Mouse (Mus musculus) midbrain, embryonic 14.5 days (tissue): Measurements from ENCODE around the gene Olfr1362. TPM values are rescaled to one million over a fixed set of nuclear protein-coding genes. Genes with fewer than 3 reads are reported as not detected.

Source experiments
- ATAC-seq: fragments of 200-750 bp; cut with Nextera tagmentation; 2 replicates; pipeline ENCODE4 v1.8.0; 2017; ENCODE audit warnings: moderate number of reproducible peaks, moderate library complexity; ENCODE audit not compliant: low FRiP score, low TSS enrichment
- DNase-seq: peaks from one replicate; pipeline ENCODE4 v3.0.0-alpha.2; 2015
- H3K27ac ChIP-seq: fragments of 300-500 bp; sonication (generic); replicated peaks from 2 replicates; pipeline ENCODE4 v1.5.1; 2014; ENCODE audit warnings: mild to moderate bottlenecking, low read depth, low read length, moderate library complexity
- H3K27me3 ChIP-seq: fragments of 300-500 bp; sonication (generic); 2 replicates; pipeline ENCODE4 v1.6.1; 2014; ENCODE audit warnings: low read length, control low read depth, mixed read lengths; ENCODE audit not compliant: control insufficient read depth, insufficient read depth
- H3K36me3 ChIP-seq: fragments of 300-500 bp; sonication (generic); 2 replicates; pipeline ENCODE4 v1.6.1; 2014; ENCODE audit warnings: low read length, control low read depth; ENCODE audit not compliant: control insufficient read depth, insufficient read depth
- H3K4me1 ChIP-seq: fragments of 300-500 bp; sonication (generic); 2 replicates; pipeline ENCODE4 v1.6.1; 2014; ENCODE audit warnings: mild to moderate bottlenecking, antibody characterized with exemption, low read length, control low read depth; ENCODE audit not compliant: control insufficient read depth, insufficient read depth
- H3K4me2 ChIP-seq: fragments of 300-500 bp; sonication (generic); 2 replicates; pipeline ENCODE4 v1.6.1; 2014; ENCODE audit warnings: mild to moderate bottlenecking, low read length, moderate library complexity
- H3K4me3 ChIP-seq: fragments of 300-500 bp; sonication (generic); replicated peaks from 2 replicates; pipeline ENCODE4 v1.5.1; 2014; ENCODE audit warnings: low read depth, low read length
- H3K9ac ChIP-seq: fragments of 300-500 bp; sonication (generic); replicated peaks from 2 replicates; pipeline ENCODE4 v1.6.1; 2014; ENCODE audit warnings: mild to moderate bottlenecking, low read length, moderate library complexity
- H3K9me3 ChIP-seq: fragments of 300-500 bp; sonication (generic); 2 replicates; pipeline ENCODE4 v1.6.1; 2016; ENCODE audit warnings: low read length, control low read depth, mixed read lengths; ENCODE audit not compliant: control insufficient read depth
- WGBS: fragments of 180-500 bp; shearing (Covaris S2); extraction: QIAGEN DNeasy Blood & Tissue Kit; methylation state at CpG from one replicate; pipeline ENCODE4 v1.1.7; 2014; 5-methylcytosine and 5-hydroxymethylcytosine counted together
- polyA plus RNA-seq: library from polyadenylated mRNA; unstranded; fragments of >200 nt; fragmentation: Nextera tagmentation; extraction: Ambion mirVana; gene quantifications from 2 replicates; pipeline ENCODE4 v1.2.1, GENCODE M21; 2014

Olfr1362 gene
- not detected in 2 replicates for polyA plus RNA-seq

DNA sequence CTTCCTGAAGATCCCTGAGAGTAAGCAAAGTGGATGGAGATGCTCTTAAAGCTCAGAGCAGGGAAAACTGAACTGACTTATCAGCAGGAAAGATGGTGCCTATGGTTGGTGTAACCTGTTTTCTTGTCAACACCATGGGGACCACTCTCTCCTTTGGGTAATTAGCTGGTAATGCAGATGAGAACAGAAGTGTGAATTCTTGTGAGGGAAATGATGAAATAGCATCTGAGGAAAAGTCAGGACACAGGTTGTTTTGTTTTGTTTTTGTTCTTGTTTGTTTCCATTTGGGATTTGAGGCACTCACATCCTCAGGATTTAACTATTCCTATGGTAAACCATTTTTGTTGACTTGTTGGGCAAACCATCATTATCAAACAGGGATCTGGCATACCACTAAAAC lies at the start of gene Olfr1362:
TSS of gene Olfr1362 (minus strand) at position 101 of the 400 bp plus-strand sequence.
- H3K27me3 ChIP-seq, result no peaks in the 10 kb centered on the region
- H3K4me1 ChIP-seq, result no peaks in the 10 kb centered on the region
- H3K9ac ChIP-seq, result no peak within 1 kb of the TSS
- no peak within 1 kb of the TSS for H3K4me2 ChIP-seq
- no peak for DNase-seq
- ATAC-seq, result no peak
- H3K9me3 ChIP-seq, result no peaks in the 10 kb centered on the region
- no peak within 1 kb of the TSS for H3K27ac ChIP-seq
- no peaks in the 10 kb centered on the region for H3K36me3 ChIP-seq
- H3K4me3 ChIP-seq, result no peak within 1 kb of the TSS

DNA sequence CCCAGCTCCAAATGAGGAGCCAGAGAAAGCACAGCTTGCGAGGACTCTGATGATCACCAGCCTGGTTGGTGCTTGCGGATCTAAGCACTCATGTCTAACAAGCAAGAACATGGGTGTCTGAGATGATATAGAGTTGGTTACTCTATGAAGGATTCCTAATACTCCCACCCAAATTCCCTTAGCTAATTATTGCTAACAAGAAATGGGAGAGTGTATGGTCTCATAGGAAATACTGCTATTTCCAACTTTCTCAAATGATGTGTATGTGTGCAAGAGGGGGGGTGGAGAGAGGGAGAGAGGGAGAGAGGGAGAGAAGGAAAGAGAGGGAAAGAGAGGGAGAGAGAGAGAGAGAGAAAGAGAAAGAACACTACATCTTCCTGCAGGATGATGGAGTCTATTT lies 49.5 kb upstream of the Olfr1362 start, which contains the start of gene Olfr1361:
TSS of gene Olfr1361 (minus strand) at position 101 of the 400 bp plus-strand sequence.
- Histone ChIP-seq H3K36me3 (no peaks in the 10 kb centered on the region), H3K4me2 (no peak within 1 kb of the TSS), H3K27ac (no peak within 1 kb of the TSS), H3K9ac (no peak within 1 kb of the TSS), H3K4me3 (no peak within 1 kb of the TSS), H3K9me3 (no peaks in the 10 kb centered on the region), H3K27me3 (no peaks in the 10 kb centered on the region), H3K4me1 (no peaks in the 10 kb centered on the region)
- DNase-seq (no peak), ATAC-seq (no peak)
- WGBS, result 75% methylated on average over 2 of the region's 2 CpGs

DNA sequence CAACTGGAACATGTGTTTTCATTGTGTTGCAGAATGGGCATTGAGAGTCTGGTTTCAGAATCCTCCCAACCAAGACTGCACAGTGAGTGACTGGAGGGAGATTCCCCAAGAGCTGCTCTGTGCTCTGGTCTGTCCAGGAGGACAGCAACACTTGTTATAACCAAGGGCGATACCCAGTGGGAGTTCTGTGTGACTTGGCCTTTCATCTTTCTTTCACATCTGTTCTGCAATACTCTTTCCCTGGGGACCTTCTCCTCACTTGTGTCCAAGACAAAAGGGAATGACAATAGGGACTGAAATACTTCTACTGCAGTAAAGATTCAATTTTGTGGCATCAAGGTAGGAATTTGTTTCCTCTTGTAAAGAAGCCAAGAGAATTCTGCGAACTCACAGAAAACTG lies 28.6 kb upstream of the Olfr1362 start, which contains the start of gene Olfr11:
TSS of gene Olfr11 (minus strand) at position 101 of the 400 bp plus-strand sequence.
- Histone ChIP-seq H3K4me1 (no peaks in the 10 kb centered on the region), H3K9ac (no peak within 1 kb of the TSS), H3K27me3 (no peaks in the 10 kb centered on the region), H3K4me2 (no peak within 1 kb of the TSS), H3K36me3 (no peaks in the 10 kb centered on the region), H3K27ac (no peak within 1 kb of the TSS), H3K9me3 (no peaks in the 10 kb centered on the region), H3K4me3 (no peak within 1 kb of the TSS)
- ATAC-seq, result no peak
- no peak for DNase-seq
- 75% methylated on average over 2 of the region's 2 CpGs for WGBS

DNA sequence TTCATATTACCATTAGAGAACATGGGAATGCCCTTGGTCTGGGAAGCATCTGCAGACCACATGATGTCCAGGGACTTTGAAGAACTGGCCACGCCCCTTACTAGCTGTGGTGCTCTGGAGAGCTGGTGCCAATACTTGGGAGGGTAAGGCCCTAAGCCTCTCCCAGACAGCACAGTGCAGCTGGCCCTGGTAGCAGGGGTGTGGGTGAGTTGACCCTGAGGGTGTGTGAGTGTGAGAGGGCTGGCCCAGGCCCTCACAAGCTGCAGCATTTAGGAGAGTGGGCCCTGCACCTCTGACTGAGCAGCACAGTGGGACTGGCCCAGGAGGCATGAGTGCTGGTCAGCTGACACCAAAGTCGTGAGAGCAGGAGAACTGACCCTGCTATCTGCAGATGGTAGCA lies 22.2 kb downstream of the Olfr1362 start:
- DNase-seq, result no peak
- H3K4me1 ChIP-seq, result no peaks in the 10 kb centered on the region
- peak; percentile 64; the same call in 1 of the 2 replicates for ATAC-seq
- H3K36me3 ChIP-seq, result no peaks in the 10 kb centered on the region
- H3K4me3 ChIP-seq, result no peak overlapping the region
- no peak overlapping the region for H3K27ac ChIP-seq
- no peaks in the 10 kb centered on the region; the same call in 1 of the 2 replicates for H3K9me3 ChIP-seq
- no peak overlapping the region for H3K9ac ChIP-seq
- no peaks in the 10 kb centered on the region for H3K27me3 ChIP-seq
- 65% methylated on average over 2 of the region's 2 CpGs for WGBS
- no peak overlapping the region for H3K4me2 ChIP-seq

DNA sequence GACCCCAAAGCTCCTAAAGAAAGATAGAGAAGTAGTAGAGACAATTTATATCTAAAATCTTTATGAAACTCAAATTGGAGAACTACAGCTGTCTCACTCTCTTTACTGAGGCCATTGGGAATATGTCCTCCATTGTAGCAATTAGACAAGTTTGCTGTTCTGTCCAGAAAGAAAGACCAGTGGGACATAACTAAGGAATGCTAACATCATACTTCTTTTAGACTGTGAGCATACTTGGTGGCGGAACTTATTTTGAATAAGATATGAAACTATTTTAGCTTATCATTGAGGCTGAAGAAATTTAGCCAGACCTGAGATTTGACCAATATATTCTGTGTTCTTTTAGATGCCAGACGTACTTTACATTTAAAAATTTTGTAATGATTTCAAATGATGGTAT lies 32.2 kb downstream of the Olfr1362 start, which contains the start of gene Olfr1364:
TSS of gene Olfr1364 (minus strand) at position 101 of the 400 bp plus-strand sequence.
- no peak within 1 kb of the TSS for H3K4me3 ChIP-seq
- 91% methylated on average over 2 of the region's 2 CpGs for WGBS
- no peak within 1 kb of the TSS for H3K27ac ChIP-seq
- no peaks in the 10 kb centered on the region for H3K36me3 ChIP-seq
- no peaks in the 10 kb centered on the region for H3K4me1 ChIP-seq
- no peaks in the 10 kb centered on the region for H3K9me3 ChIP-seq
- no peak within 1 kb of the TSS for H3K4me2 ChIP-seq
- no peak for ATAC-seq
- no peak within 1 kb of the TSS for H3K9ac ChIP-seq
- no peaks in the 10 kb centered on the region for H3K27me3 ChIP-seq
- DNase-seq, result no peak

Other genes with a start within 250 kb of the Olfr1362 start
- 61.8 and 69.9 TPM in 2 replicates for gene Zkscan3, start 211.3 kb downstream of the Olfr1362 start, polyA plus RNA-seq
- 3.9 and 5.2 TPM in 2 replicates for gene Pgbd1, start 173.0 kb downstream of the Olfr1362 start, polyA plus RNA-seq
- 15.7 and 17.6 TPM in 2 replicates for gene Zscan26, start 160.3 kb downstream of the Olfr1362 start, polyA plus RNA-seq
- gene Nkapl, start 145.5 kb downstream of the Olfr1362 start, polyA plus RNA-seq, result 3.2 and 5.1 TPM in 2 replicates
- gene Zkscan4, start 135.1 kb downstream of the Olfr1362 start, polyA plus RNA-seq, result 8.8 and 9.7 TPM in 2 replicates
- gene Gm10065, start 134.6 kb downstream of the Olfr1362 start, polyA plus RNA-seq, result not detected in 2 replicates
- 0.34 and 0.54 TPM in 2 replicates for gene AK157302, start 118.8 kb downstream of the Olfr1362 start, polyA plus RNA-seq
- gene Gm11273, start 112.6 kb downstream of the Olfr1362 start, polyA plus RNA-seq, result 4.7 and 6.6 TPM in 2 replicates
- 6.1 and 10.9 TPM in 2 replicates for gene Zkscan8, start 82.9 kb downstream of the Olfr1362 start, polyA plus RNA-seq
- 0.07 and 0.20 TPM in 2 replicates for gene Olfr1366, start 71.2 kb downstream of the Olfr1362 start, polyA plus RNA-seq
- 0.05 and 0.13 TPM in 2 replicates for gene Olfr1535, start 54.1 kb downstream of the Olfr1362 start, polyA plus RNA-seq
- not detected in 2 replicates for gene Olfr1364, start 32.3 kb downstream of the Olfr1362 start, polyA plus RNA-seq
- gene Olfr11, start 28.5 kb upstream of the Olfr1362 start, polyA plus RNA-seq, result not detected in 2 replicates
- not detected in 2 replicates for gene Olfr1361, start 49.4 kb upstream of the Olfr1362 start, polyA plus RNA-seq
- not detected in 2 replicates for gene Olfr1360, start 63.4 kb upstream of the Olfr1362 start, polyA plus RNA-seq
- gene Olfr1359, start 84.1 kb upstream of the Olfr1362 start, polyA plus RNA-seq, result not detected in 2 replicates
- 1.2 TPM in 1 of 2 replicates, not detected in the other for gene Hist1h2bl, start 102.1 kb upstream of the Olfr1362 start, polyA plus RNA-seq
- gene Hist1h2ai, start 102.4 kb upstream of the Olfr1362 start, polyA plus RNA-seq, result 13.6 and 22.1 TPM in 2 replicates
- gene Hist1h3h, start 103.6 kb upstream of the Olfr1362 start, polyA plus RNA-seq, result 2.9 and 6.0 TPM in 2 replicates
- 1.1 and 1.4 TPM in 2 replicates for gene Hist1h2bm, start 108.0 kb upstream of the Olfr1362 start, polyA plus RNA-seq
- 0.66 TPM in 2 replicates for gene Hist1h4j, start 121.0 kb upstream of the Olfr1362 start, polyA plus RNA-seq
- 2.3 TPM in 1 of 2 replicates, not detected in the other for gene Hist1h4k, start 136.5 kb upstream of the Olfr1362 start, polyA plus RNA-seq
- 2.4 and 4.4 TPM in 2 replicates for gene Hist1h2ak, start 139.8 kb upstream of the Olfr1362 start, polyA plus RNA-seq
- 1.0 and 1.6 TPM in 2 replicates for gene Hist1h2bn, start 140.1 kb upstream of the Olfr1362 start, polyA plus RNA-seq
- 1.8 and 4.0 TPM in 2 replicates for gene Hist1h1b, start 166.6 kb upstream of the Olfr1362 start, polyA plus RNA-seq
- 49.4 and 58.4 TPM in 2 replicates for gene Hist1h3i, start 169.3 kb upstream of the Olfr1362 start, polyA plus RNA-seq
- 3.1 TPM in 1 of 2 replicates, not detected in the other for gene Hist1h2an, start 173.2 kb upstream of the Olfr1362 start, polyA plus RNA-seq
- not detected in 2 replicates for gene Hist1h2bp, start 173.4 kb upstream of the Olfr1362 start, polyA plus RNA-seq
- gene Hist1h2bq, start 196.2 kb upstream of the Olfr1362 start, polyA plus RNA-seq, result 4.2 and 4.5 TPM in 2 replicates
- gene Hist1h2ao, start 196.4 kb upstream of the Olfr1362 start, polyA plus RNA-seq, result not detected in 2 replicates
- not detected in 2 replicates for gene Hist1h4m, start 197.7 kb upstream of the Olfr1362 start, polyA plus RNA-seq
- 5.7 and 9.6 TPM in 2 replicates for gene Hist1h4n, start 218.2 kb upstream of the Olfr1362 start, polyA plus RNA-seq
- 613 and 855 TPM in 2 replicates for gene Hist1h2ap, start 219.5 kb upstream of the Olfr1362 start, polyA plus RNA-seq
- gene Hist1h2br, start 219.7 kb upstream of the Olfr1362 start, polyA plus RNA-seq, result 4.0 and 4.1 TPM in 2 replicates